Mouse (Mus musculus): ENCODE data around the gene Tas2r138. TPM values are rescaled to one million over a fixed set of nuclear protein-coding genes. Genes with fewer than 3 reads are reported as not detected.

Gene Tas2r138
- not detected in 2 replicates for polyA plus RNA-seq (2015; fragmentation: Nextera tagmentation; extraction: Ambion mirVana)

DNA sequence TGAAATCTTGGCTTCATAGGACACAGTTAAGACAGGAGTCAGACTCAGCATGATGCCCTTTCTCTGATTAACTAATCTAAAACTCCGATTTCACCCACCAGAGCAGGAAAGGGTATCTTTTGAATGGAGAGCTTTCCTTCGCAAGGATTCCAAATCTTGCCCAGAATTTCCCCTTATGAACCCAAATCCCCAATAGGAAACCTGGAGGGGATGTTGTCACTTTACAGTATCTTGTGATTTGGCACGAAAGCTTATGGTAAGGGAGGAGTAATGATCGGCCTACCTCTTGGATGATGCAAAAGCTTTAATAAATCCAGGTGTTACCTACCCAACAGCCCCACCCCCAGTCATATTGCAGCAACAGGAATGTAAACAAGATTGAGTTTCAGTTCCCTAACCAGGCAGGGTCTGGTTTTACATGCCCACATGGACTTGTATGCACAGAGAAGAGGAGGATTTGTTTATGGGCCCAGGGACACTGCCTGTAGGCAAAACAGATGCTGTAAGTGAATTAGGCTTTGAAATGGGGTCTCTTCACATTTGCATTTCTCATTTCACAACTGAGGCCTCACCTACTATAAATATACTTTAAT lies at the start of gene Tas2r138:
Gene Tas2r138 (minus strand): TSS at position 51 of the 593 bp plus-strand sequence.
- 91% methylated on average over 4 of the region's 4 CpGs for WGBS
- no peaks in the 10 kb centered on the region for H3K27me3 ChIP-seq (replicated peaks; ENCODE audit: control insufficient read depth, insufficient read depth, low read length)
- no peak within 1 kb of the TSS for H3K4me3 ChIP-seq (ENCODE audit: low read length)
- H3K4me2 ChIP-seq (ENCODE audit: low read length) = no peak within 1 kb of the TSS
- no peaks in the 10 kb centered on the region for H3K9me3 ChIP-seq (ENCODE audit: control insufficient read depth, low read length)
- no peaks in the 10 kb centered on the region for H3K4me1 ChIP-seq (ENCODE audit: control insufficient read depth, insufficient read depth, low read depth, low read length)
- no peak for ATAC-seq
- H3K27ac ChIP-seq (ENCODE audit: low read depth, low read length) = no peak within 1 kb of the TSS
- no peak within 1 kb of the TSS for H3K9ac ChIP-seq (ENCODE audit: low read depth, low read length)
- no peaks in the 10 kb centered on the region for H3K36me3 ChIP-seq (ENCODE audit: control insufficient read depth, insufficient read depth, low read length)

GRCm38 (mm10) chr6:40660930-40661329 lies 47.8 kb upstream of the Tas2r138 start:
- no peaks in the 10 kb centered on the region for H3K9me3 ChIP-seq (ENCODE audit: control insufficient read depth, low read length)
- no peak overlapping the region for H3K4me3 ChIP-seq (ENCODE audit: low read length)
- no peaks in the 10 kb centered on the region for H3K36me3 ChIP-seq (ENCODE audit: control insufficient read depth, insufficient read depth, low read length)
- WGBS = 12% methylated on average over 2 of the region's 2 CpGs
- H3K4me1 ChIP-seq (ENCODE audit: control insufficient read depth, insufficient read depth, low read depth, low read length) = no peaks in the 10 kb centered on the region
- ATAC-seq = no peak
- no peak overlapping the region for H3K27ac ChIP-seq (ENCODE audit: low read depth, low read length)
- H3K27me3 ChIP-seq (replicated peaks; ENCODE audit: control insufficient read depth, insufficient read depth, low read length) = no peaks in the 10 kb centered on the region
- no peak overlapping the region for H3K9ac ChIP-seq (ENCODE audit: low read depth, low read length)
- H3K4me2 ChIP-seq (ENCODE audit: low read length) = no peak overlapping the region

DNA sequence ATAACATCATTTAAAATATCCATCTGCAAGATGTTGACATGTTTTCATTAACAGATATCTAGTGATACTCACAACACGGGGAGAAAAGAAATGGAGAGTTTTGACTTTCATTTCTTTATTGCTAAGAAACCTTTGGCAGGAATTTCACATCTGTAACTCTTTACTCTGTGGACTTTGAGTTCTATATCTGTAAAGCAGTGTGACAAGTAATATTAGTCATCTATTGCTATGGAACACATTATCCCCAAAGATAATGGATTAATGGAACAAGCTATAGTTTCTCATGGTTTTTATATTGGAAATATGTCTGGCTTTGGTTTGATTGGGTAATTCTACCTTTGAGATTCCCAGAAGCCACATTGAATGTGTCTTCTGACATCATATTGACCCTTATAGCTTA lies 37.8 kb upstream of the Tas2r138 start:
- Histone ChIP-seq H3K27ac (ENCODE audit: low read depth, low read length) (no peak overlapping the region), H3K9ac (ENCODE audit: low read depth, low read length) (no peak overlapping the region), H3K9me3 (ENCODE audit: control insufficient read depth, low read length) (no peaks in the 10 kb centered on the region), H3K4me2 (ENCODE audit: low read length) (no peak overlapping the region), H3K4me3 (ENCODE audit: low read length) (no peak overlapping the region), H3K36me3 (ENCODE audit: control insufficient read depth, insufficient read depth, low read length) (no peaks in the 10 kb centered on the region), H3K27me3 (replicated peaks; ENCODE audit: control insufficient read depth, insufficient read depth, low read length) (no peaks in the 10 kb centered on the region), H3K4me1 (ENCODE audit: control insufficient read depth, insufficient read depth, low read depth, low read length) (no peaks in the 10 kb centered on the region)
- WGBS = 93% methylated on average over 1 of the region's 1 CpGs
- ATAC-seq = no peak

DNA sequence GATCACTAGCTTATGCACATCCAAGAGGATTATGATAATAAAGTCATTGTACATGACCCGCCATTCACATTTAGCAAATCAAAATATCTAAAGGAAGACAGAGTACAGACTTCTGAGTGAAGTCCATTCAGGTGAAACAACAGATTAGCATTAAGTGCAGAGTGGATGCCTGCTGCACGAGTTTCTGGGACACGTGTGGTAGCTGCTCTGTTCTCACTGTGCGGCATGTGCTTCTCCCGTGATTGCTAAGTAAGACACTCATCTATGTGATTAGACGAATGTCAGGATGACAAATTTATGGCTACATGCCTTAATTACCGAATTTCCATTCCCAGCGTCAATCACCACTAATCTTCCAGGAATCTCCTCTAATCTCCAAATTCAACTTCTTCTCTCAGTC lies 32.6 kb upstream of the Tas2r138 start:
- no peak for ATAC-seq
- no peak overlapping the region for H3K27ac ChIP-seq (ENCODE audit: low read depth, low read length)
- H3K9ac ChIP-seq (ENCODE audit: low read depth, low read length) = no peak overlapping the region
- no peaks in the 10 kb centered on the region for H3K27me3 ChIP-seq (replicated peaks; ENCODE audit: control insufficient read depth, insufficient read depth, low read length)
- H3K9me3 ChIP-seq (ENCODE audit: control insufficient read depth, low read length) = no peaks in the 10 kb centered on the region
- no peaks in the 10 kb centered on the region for H3K36me3 ChIP-seq (ENCODE audit: control insufficient read depth, insufficient read depth, low read length)
- WGBS = 68% methylated on average over 8 of the region's 8 CpGs
- no peak overlapping the region for H3K4me3 ChIP-seq (ENCODE audit: low read length)
- H3K4me2 ChIP-seq (ENCODE audit: low read length) = no peak overlapping the region
- H3K4me1 ChIP-seq (ENCODE audit: control insufficient read depth, insufficient read depth, low read depth, low read length) = no peaks in the 10 kb centered on the region

GRCm38 (mm10) chr6:40640710-40641538 lies 27.8 kb upstream of the Tas2r138 start:
- ATAC-seq = no peak
- Histone ChIP-seq H3K36me3 (ENCODE audit: control insufficient read depth, insufficient read depth, low read length) (no peaks in the 10 kb centered on the region), H3K27ac (ENCODE audit: low read depth, low read length) (no peak overlapping the region), H3K27me3 (replicated peaks; ENCODE audit: control insufficient read depth, insufficient read depth, low read length) (no peaks in the 10 kb centered on the region), H3K9me3 (ENCODE audit: control insufficient read depth, low read length) (no peaks in the 10 kb centered on the region), H3K4me1 (ENCODE audit: control insufficient read depth, insufficient read depth, low read depth, low read length) (no peaks in the 10 kb centered on the region), H3K4me2 (ENCODE audit: low read length) (no peak overlapping the region), H3K9ac (ENCODE audit: low read depth, low read length) (no peak overlapping the region), H3K4me3 (ENCODE audit: low read length) (no peak overlapping the region)
- WGBS = 90% methylated on average over 8 of the region's 8 CpGs

DNA sequence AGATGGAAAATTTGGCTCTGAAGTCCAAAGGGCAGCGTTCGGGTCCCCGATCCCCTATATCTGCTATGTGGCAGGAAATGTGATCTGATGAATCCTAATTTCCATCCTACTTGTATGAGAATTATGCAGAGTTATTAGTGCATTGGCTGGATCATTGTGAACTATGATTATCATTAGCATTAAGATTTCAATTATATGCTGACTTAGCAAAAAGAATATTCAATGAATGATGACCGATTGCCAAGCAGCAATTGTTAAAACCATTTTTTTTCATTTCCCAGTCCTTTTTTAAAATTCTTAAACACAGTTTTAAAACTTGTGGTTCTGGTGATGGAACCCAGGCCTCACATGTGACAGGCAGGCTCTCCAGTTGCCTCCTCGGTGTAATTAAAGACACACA lies 24.6 kb upstream of the Tas2r138 start:
- ATAC-seq = no peak
- no peaks in the 10 kb centered on the region for H3K9me3 ChIP-seq (ENCODE audit: control insufficient read depth, low read length)
- no peaks in the 10 kb centered on the region for H3K27me3 ChIP-seq (replicated peaks; ENCODE audit: control insufficient read depth, insufficient read depth, low read length)
- no peaks in the 10 kb centered on the region for H3K4me1 ChIP-seq (ENCODE audit: control insufficient read depth, insufficient read depth, low read depth, low read length)
- H3K4me2 ChIP-seq (ENCODE audit: low read length) = no peak overlapping the region
- H3K27ac ChIP-seq (ENCODE audit: low read depth, low read length) = no peak overlapping the region
- H3K36me3 ChIP-seq (ENCODE audit: control insufficient read depth, insufficient read depth, low read length) = no peaks in the 10 kb centered on the region
- WGBS = 95% methylated on average over 5 of the region's 5 CpGs
- H3K4me3 ChIP-seq (ENCODE audit: low read length) = no peak overlapping the region
- no peak overlapping the region for H3K9ac ChIP-seq (ENCODE audit: low read depth, low read length)

DNA sequence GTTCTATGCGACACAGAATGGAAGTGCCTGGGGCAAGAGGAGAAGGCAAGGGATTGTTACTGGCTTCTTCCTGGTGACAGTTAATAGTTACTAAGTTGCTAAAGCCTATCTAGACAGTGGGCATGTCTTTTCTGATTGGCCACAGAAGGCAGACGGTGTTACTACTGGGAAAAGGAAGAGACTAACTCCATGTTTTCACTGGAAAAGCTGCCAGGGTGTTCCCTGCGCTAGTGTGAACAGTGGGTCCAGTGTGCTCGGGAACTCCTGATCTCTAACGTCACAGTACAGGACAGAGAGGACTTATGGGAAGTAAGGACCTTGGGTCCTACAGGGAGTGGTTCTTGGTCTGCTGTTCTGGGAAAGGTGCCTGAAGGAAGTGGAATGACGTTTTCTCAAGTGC lies 22.4 kb upstream of the Tas2r138 start:
- H3K4me2 ChIP-seq (ENCODE audit: low read length) = no peak overlapping the region
- WGBS = 89% methylated on average over 6 of the region's 6 CpGs
- no peaks in the 10 kb centered on the region for H3K4me1 ChIP-seq (ENCODE audit: control insufficient read depth, insufficient read depth, low read depth, low read length)
- H3K27me3 ChIP-seq (replicated peaks; ENCODE audit: control insufficient read depth, insufficient read depth, low read length) = no peaks in the 10 kb centered on the region
- no peaks in the 10 kb centered on the region for H3K9me3 ChIP-seq (ENCODE audit: control insufficient read depth, low read length)
- H3K9ac ChIP-seq (ENCODE audit: low read depth, low read length) = no peak overlapping the region
- ATAC-seq = no peak
- no peaks in the 10 kb centered on the region for H3K36me3 ChIP-seq (ENCODE audit: control insufficient read depth, insufficient read depth, low read length)
- H3K27ac ChIP-seq (ENCODE audit: low read depth, low read length) = no peak overlapping the region
- H3K4me3 ChIP-seq (ENCODE audit: low read length) = no peak overlapping the region

DNA sequence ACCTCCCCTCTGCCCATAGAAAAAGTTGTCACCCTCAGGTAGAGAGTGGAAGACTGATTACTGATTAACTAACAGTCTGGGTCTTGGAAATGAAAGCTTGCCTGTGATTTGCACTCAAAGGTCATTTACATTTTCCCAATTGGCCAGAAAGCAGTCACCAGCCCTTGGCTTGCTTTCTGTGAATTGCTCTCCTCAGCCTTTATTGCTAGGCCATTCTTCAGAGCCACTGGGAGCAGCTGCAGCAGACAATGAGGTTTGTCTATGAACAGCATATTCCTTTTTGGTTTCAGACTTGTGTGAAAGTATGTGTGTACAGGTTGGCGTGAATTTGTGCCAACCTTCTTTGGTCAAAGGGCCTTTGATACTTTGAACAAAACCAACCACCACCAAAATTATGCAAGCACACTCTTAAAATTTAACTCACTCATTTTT lies 21.5 kb upstream of the Tas2r138 start:
- no peaks in the 10 kb centered on the region for H3K9me3 ChIP-seq (ENCODE audit: control insufficient read depth, low read length)
- WGBS = 53% methylated on average over 1 of the region's 1 CpGs
- H3K4me1 ChIP-seq (ENCODE audit: control insufficient read depth, insufficient read depth, low read depth, low read length) = no peaks in the 10 kb centered on the region
- H3K4me2 ChIP-seq (ENCODE audit: low read length) = no peak overlapping the region
- no peak for ATAC-seq
- no peak overlapping the region for H3K9ac ChIP-seq (ENCODE audit: low read depth, low read length)
- no peaks in the 10 kb centered on the region for H3K36me3 ChIP-seq (ENCODE audit: control insufficient read depth, insufficient read depth, low read length)
- H3K27me3 ChIP-seq (replicated peaks; ENCODE audit: control insufficient read depth, insufficient read depth, low read length) = no peaks in the 10 kb centered on the region
- H3K27ac ChIP-seq (ENCODE audit: low read depth, low read length) = no peak overlapping the region
- H3K4me3 ChIP-seq (ENCODE audit: low read length) = no peak overlapping the region

- H3K27ac ChIP-seq (ENCODE audit: low read depth, low read length) = no peak within 1 kb of the TSS
- H3K36me3 ChIP-seq (ENCODE audit: control insufficient read depth, insufficient read depth, low read length) = no peaks in the 10 kb centered on the region
- no peak for ATAC-seq
- H3K27me3 ChIP-seq (replicated peaks; ENCODE audit: control insufficient read depth, insufficient read depth, low read length) = no peaks in the 10 kb centered on the region
- no peak within 1 kb of the TSS for H3K4me2 ChIP-seq (ENCODE audit: low read length)
- H3K4me1 ChIP-seq (ENCODE audit: control insufficient read depth, insufficient read depth, low read depth, low read length) = no peaks in the 10 kb centered on the region
- H3K9me3 ChIP-seq (ENCODE audit: control insufficient read depth, low read length) = no peaks in the 10 kb centered on the region
- H3K9ac ChIP-seq (ENCODE audit: low read depth, low read length) = no peak within 1 kb of the TSS
- H3K4me3 ChIP-seq (ENCODE audit: low read length) = no peak within 1 kb of the TSS
- 88% methylated on average over 8 of the region's 8 CpGs for WGBS
These were observed 15.4 kb upstream of the Tas2r138 start, which contains the start of gene Mgam for GRCm38 (mm10) chr6:40628406-40629000. Gene Mgam, plus strand, starts transcription at chr6:40628831.

Measured in hindbrain, embryonic 16.5 days (tissue).